Mouse (Mus musculus) heart, postnatal 0 days (tissue): ENCODE measurements around the gene Map2k1.
"Not testable (repeated sequence)": the region's sequence is repeated elsewhere in the genome, so short reads cannot be mapped to it uniquely, and the experiment has no call there.

ENCODE experiments used
- CTCF ChIP-seq: IDR thresholded peaks from 2 replicates; pipeline ENCODE4 v1.5.1; 2016; ENCODE audit warnings: antibody characterized with exemption, control low read depth, low read depth
- EP300 ChIP-seq: IDR thresholded peaks from 2 replicates; pipeline ENCODE4 v1.6.1; 2016; ENCODE audit warnings: antibody characterized with exemption, low read depth

DNA sequence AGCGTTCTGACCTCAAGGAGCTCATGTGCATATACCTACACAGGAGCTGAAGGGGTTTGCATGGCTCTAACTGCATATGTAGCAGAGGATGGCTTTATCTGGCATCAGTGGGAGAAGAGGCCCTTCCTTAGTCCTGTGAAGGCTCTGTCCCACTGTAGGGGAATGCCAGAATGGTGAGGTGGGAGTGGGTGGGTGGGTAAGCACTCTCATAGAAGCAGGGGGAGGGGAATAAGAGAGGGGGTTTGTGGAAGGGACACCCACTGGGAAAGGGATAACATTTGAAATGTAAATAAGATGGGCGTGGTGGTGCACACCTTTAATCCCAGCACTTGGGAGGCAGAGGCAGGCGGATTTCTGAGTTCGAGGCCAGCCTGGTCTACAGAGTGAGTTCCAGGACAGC lies 49.7 kb upstream of the Map2k1 start:
- not testable (repeated sequence) for TF ChIP-seq EP300, CTCF
